Mouse (Mus musculus) stomach, embryonic 16.5 days (tissue): ENCODE measurements at regions not wholly inside any gene's neighbourhood (a gene's known extent, or its start where the extent isn't known, plus 50 kb on each side); places are given as distances from the start of the nearest gene placed in this dataset.

Experiments
- ATAC-seq: fragments of 200-750 bp; cut with Nextera tagmentation; 2 replicates; pipeline ENCODE4 v1.8.0; 2017; ENCODE audit warnings: moderate number of reproducible peaks, moderate TSS enrichment; ENCODE audit not compliant: insufficient read depth, low FRiP score
- H3K27ac ChIP-seq: fragments of 300-500 bp; sonication (generic); 2 replicates; pipeline ENCODE4 v1.5.1; 2014; ENCODE audit warnings: low read length
- H3K27me3 ChIP-seq: fragments of 300-500 bp; sonication (generic); 2 replicates; pipeline ENCODE4 v1.6.1; 2014; ENCODE audit warnings: low read length, control low read depth, mixed read lengths; ENCODE audit not compliant: control insufficient read depth, insufficient read depth
- H3K36me3 ChIP-seq: fragments of 300-500 bp; sonication (generic); 2 replicates; pipeline ENCODE4 v1.6.1; 2014; ENCODE audit warnings: low read length; ENCODE audit not compliant: control insufficient read depth, insufficient read depth
- H3K4me1 ChIP-seq: fragments of 300-500 bp; sonication (generic); 2 replicates; pipeline ENCODE4 v1.6.1; 2014; ENCODE audit warnings: low read length, control low read depth, mixed read lengths; ENCODE audit not compliant: control insufficient read depth, insufficient read depth
- H3K4me2 ChIP-seq: fragments of 300-500 bp; sonication (generic); 2 replicates; pipeline ENCODE4 v1.6.1; 2014; ENCODE audit warnings: low read depth, low read length, mixed read lengths
- H3K4me3 ChIP-seq: fragments of 300-500 bp; sonication (generic); replicated peaks from 2 replicates; pipeline ENCODE4 v1.5.1; 2014; ENCODE audit warnings: mild to moderate bottlenecking, low read length
- H3K9ac ChIP-seq: fragments of 300-500 bp; sonication (generic); 2 replicates; pipeline ENCODE4 v1.6.1; 2014; ENCODE audit warnings: low read length
- H3K9me3 ChIP-seq: fragments of 300-500 bp; sonication (generic); replicated peaks from 2 replicates; pipeline ENCODE4 v1.6.1; 2016; ENCODE audit warnings: low read length, control low read depth; ENCODE audit not compliant: control insufficient read depth
- WGBS: fragments of 180-500 bp; shearing (Covaris S2); extraction: QIAGEN DNeasy Blood & Tissue Kit; methylation state at CpG from one replicate; pipeline ENCODE4 v1.1.7; 2014; 5-methylcytosine and 5-hydroxymethylcytosine counted together

- no peak overlapping the region for H3K27ac ChIP-seq
- H3K9ac ChIP-seq: no peak overlapping the region
- H3K4me1 ChIP-seq: no peaks in the 10 kb centered on the region
- no peak overlapping the region for H3K4me3 ChIP-seq
- no peak overlapping the region for H3K4me2 ChIP-seq
- no peak for ATAC-seq
- no peaks in the 10 kb centered on the region for H3K36me3 ChIP-seq
- WGBS: 70% methylated on average over 3 of the region's 3 CpGs
- H3K9me3 ChIP-seq: no peaks in the 10 kb centered on the region
- H3K27me3 ChIP-seq: no peaks in the 10 kb centered on the region
Observed at GRCm38 (mm10) chr10:95054869-95055268, 110.2 kb upstream of the Plxnc1 start.

GRCm38 (mm10) chr10:95048790-95049189 lies 104.2 kb upstream of the Plxnc1 start:
- H3K27me3 ChIP-seq: no peaks in the 10 kb centered on the region
- H3K36me3 ChIP-seq: no peaks in the 10 kb centered on the region
- H3K4me1 ChIP-seq: peaks cover 6% of the 10 kb centered on the region; the same call in 1 of the 2 replicates
- no peak overlapping the region for H3K9ac ChIP-seq
- H3K4me2 ChIP-seq: no peak overlapping the region
- H3K27ac ChIP-seq: no peak overlapping the region
- no peak overlapping the region for H3K4me3 ChIP-seq
- 54% methylated on average over 5 of the region's 5 CpGs for WGBS
- no peaks in the 10 kb centered on the region for H3K9me3 ChIP-seq
- ATAC-seq: no peak

GRCm38 (mm10) chr10:95043978-95044377 lies 99.3 kb upstream of the Plxnc1 start:
- H3K4me3 ChIP-seq: no peak overlapping the region
- no peak overlapping the region for H3K9ac ChIP-seq
- H3K27me3 ChIP-seq: no peaks in the 10 kb centered on the region
- H3K36me3 ChIP-seq: no peaks in the 10 kb centered on the region
- no peak overlapping the region for H3K27ac ChIP-seq
- H3K4me1 ChIP-seq: peaks cover 9% of the 10 kb centered on the region; the same call in 1 of the 2 replicates
- WGBS: 32% methylated on average over 7 of the region's 7 CpGs
- H3K9me3 ChIP-seq: no peaks in the 10 kb centered on the region
- H3K4me2 ChIP-seq: no peak overlapping the region
- peak; percentile 44; the same call in 1 of the 2 replicates for ATAC-seq

GRCm38 (mm10) chr10:95040258-95040895 lies 95.7 kb upstream of the Plxnc1 start:
- Histone ChIP-seq H3K4me2 (no peak overlapping the region), H3K9ac (no peak overlapping the region), H3K27me3 (no peaks in the 10 kb centered on the region), H3K4me3 (no peak overlapping the region), H3K36me3 (no peaks in the 10 kb centered on the region), H3K9me3 (no peaks in the 10 kb centered on the region), H3K4me1 (peaks cover 9% of the 10 kb centered on the region; the same call in 1 of the 2 replicates), H3K27ac (no peak overlapping the region)
- whole genome bisulfite sequencing: 75% methylated on average over 6 of the region's 6 CpGs
- ATAC-seq: no peak

GRCm38 (mm10) chr10:95036043-95036697 lies 91.5 kb upstream of the Plxnc1 start:
- Histone ChIP-seq H3K36me3 (no peaks in the 10 kb centered on the region), H3K9ac (no peak overlapping the region), H3K27me3 (no peaks in the 10 kb centered on the region), H3K4me1 (no peaks in the 10 kb centered on the region), H3K9me3 (no peaks in the 10 kb centered on the region), H3K4me3 (no peak overlapping the region), H3K4me2 (no peak overlapping the region), H3K27ac (no peak overlapping the region)
- WGBS: 66% methylated on average over 4 of the region's 4 CpGs
- ATAC-seq: no peak

- no peak overlapping the region for H3K4me2 ChIP-seq
- H3K27me3 ChIP-seq: no peaks in the 10 kb centered on the region
- H3K27ac ChIP-seq: no peak overlapping the region
- no peaks in the 10 kb centered on the region for H3K36me3 ChIP-seq
- 67% methylated on average over 3 of the region's 3 CpGs for WGBS
- no peak for ATAC-seq
- no peaks in the 10 kb centered on the region for H3K9me3 ChIP-seq
- no peaks in the 10 kb centered on the region for H3K4me1 ChIP-seq
- no peak overlapping the region for H3K4me3 ChIP-seq
- H3K9ac ChIP-seq: no peak overlapping the region
Observed at GRCm38 (mm10) chr10:95035371-95035770, 90.7 kb upstream of the Plxnc1 start.

GRCm38 (mm10) chr10:95034566-95034965 lies 89.9 kb upstream of the Plxnc1 start:
- no peaks in the 10 kb centered on the region for H3K9me3 ChIP-seq
- H3K27ac ChIP-seq: no peak overlapping the region
- H3K36me3 ChIP-seq: no peaks in the 10 kb centered on the region
- WGBS: 82% methylated on average over 5 of the region's 5 CpGs
- no peaks in the 10 kb centered on the region for H3K27me3 ChIP-seq
- no peak overlapping the region for H3K9ac ChIP-seq
- no peak for ATAC-seq
- H3K4me1 ChIP-seq: no peaks in the 10 kb centered on the region
- H3K4me3 ChIP-seq: no peak overlapping the region
- no peak overlapping the region for H3K4me2 ChIP-seq

GRCm38 (mm10) chr10:95032760-95033716 lies 88.4 kb upstream of the Plxnc1 start:
- no peaks in the 10 kb centered on the region for H3K27me3 ChIP-seq
- no peaks in the 10 kb centered on the region for H3K4me1 ChIP-seq
- H3K27ac ChIP-seq: no peak overlapping the region
- H3K9ac ChIP-seq: no peak overlapping the region
- H3K4me2 ChIP-seq: no peak overlapping the region
- WGBS: 74% methylated on average over 14 of the region's 14 CpGs
- H3K4me3 ChIP-seq: no peak overlapping the region
- H3K36me3 ChIP-seq: no peaks in the 10 kb centered on the region
- H3K9me3 ChIP-seq: no peaks in the 10 kb centered on the region
- ATAC-seq: no peak

GRCm38 (mm10) chr10:95031371-95031770 lies 86.7 kb upstream of the Plxnc1 start:
- no peak overlapping the region for H3K27ac ChIP-seq
- H3K36me3 ChIP-seq: no peaks in the 10 kb centered on the region
- ATAC-seq: no peak
- no peaks in the 10 kb centered on the region for H3K27me3 ChIP-seq
- H3K9ac ChIP-seq: no peak overlapping the region
- H3K9me3 ChIP-seq: no peaks in the 10 kb centered on the region
- no peaks in the 10 kb centered on the region for H3K4me1 ChIP-seq
- H3K4me3 ChIP-seq: no peak overlapping the region
- 92% methylated on average over 2 of the region's 2 CpGs for WGBS
- H3K4me2 ChIP-seq: no peak overlapping the region
